Mouse (Mus musculus) NIH3T3 (cell line): ENCODE results near the gene B4galnt1.
"Not testable (repeated sequence)": the region's sequence is repeated elsewhere in the genome, so short reads cannot be mapped to it uniquely, and the experiment has no call there.

Source experiments
- DNase-seq: peaks from one replicate; pipeline ENCODE4 v3.0.0-alpha.2; 2012; ENCODE audit warnings: low read depth

The B4galnt1 gene

DNA sequence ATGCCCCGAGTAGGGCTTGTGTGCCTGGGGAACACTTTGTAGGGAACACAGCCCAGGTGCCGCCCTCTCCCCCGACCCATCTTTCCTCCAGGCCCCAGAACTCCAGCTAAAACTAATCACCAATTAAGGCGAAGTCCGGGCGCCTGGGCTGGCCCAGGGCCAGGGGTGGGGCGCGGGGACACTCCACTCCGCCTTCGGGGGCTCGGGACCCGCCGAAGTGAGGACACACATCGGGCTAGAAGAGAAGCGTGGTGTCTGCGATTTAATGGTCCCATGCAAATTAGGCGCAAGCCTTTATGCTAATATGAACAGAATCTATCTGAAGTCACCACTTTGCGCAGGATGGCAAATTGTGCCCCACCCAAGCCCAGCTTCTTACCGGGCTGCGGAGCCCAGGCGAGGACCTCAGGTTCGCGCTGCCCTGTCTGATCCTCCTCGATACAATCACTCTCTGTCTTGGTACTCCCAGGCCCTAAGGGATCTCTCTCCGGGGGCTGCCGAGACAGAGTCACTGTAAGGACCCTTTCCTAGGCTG, 24.2 kb downstream of the B4galnt1 start:
- peak; percentile 75 for DNase-seq

DNA sequence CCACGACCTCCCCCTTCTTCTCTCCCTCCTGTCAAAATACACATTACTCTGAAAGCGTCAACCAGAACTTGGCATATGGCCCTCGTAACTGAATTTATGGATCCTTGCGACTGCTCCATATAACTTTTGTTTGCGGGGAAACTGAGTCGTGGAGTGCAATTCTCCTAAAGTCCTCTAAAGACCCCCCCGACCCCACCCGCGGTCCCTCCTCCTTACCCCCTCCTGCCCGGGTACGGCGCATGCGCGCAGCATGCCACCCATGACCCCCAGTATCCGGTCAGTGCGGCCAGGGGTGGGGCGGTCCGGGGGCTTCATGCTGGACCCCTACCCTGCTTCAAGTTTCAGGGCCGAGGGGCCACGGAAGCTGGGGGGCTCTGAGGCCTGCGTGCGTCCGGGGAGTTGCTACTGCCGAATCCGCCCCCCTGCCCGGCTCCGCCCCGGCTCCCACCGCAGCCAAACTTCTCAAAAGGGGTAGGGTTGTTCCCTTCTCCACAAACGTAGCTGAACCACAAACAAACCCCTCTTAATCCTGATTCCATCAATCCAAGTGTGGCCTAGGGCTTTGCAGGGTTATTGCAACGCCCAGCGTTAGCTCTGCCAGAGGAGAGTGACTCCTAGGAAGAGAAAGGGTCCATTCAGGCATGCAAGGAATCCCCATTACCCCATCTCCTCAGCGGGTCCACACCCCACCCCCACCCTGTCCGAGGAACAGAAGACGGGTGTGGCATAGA, 24.8 kb downstream of the B4galnt1 start, which contains the start of gene Arhgef25:
Gene Arhgef25 (minus strand): TSS at position 433 of the 731 bp plus-strand sequence.
- peak; percentile 88 for DNase-seq

DNA sequence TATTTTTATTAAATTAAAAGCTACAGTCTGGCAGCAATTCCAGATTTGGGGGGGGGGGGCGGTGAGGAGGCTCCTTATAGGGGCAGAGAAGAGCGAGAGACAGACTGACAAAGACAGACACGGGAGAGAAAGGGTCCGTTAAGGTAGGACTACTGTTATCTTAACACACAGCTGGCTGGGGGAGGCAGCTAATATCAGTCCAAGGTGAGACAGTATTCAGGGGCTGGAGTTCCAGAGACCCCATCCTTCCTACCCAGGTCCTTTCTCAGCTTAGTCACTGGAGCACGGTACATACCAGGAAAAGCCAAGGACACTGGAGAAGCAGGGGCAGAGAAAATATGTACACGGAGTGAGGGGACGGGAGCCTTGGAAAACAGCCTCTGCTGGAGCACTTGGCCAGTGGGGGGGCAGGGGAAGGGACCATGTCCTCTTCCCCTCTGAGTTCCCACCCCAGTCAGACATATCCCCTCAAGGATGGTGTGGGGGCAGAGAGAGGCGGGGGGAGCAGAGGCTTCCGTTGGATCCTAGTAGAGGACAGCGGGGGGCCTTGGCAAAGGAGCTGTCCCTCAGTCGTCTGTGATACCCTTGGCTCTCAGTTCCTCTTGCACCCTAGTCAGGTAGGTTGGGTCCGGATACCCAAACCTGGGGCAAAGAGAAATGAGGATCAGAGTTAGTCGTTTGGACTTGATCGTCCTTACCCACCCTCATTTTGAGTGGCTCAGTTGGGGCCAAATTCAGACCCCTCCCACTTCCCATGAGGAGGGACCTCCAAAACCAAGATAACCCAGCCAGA, 25.6 kb downstream of the B4galnt1 start:
- DNase-seq: peak; percentile 25

DNA sequence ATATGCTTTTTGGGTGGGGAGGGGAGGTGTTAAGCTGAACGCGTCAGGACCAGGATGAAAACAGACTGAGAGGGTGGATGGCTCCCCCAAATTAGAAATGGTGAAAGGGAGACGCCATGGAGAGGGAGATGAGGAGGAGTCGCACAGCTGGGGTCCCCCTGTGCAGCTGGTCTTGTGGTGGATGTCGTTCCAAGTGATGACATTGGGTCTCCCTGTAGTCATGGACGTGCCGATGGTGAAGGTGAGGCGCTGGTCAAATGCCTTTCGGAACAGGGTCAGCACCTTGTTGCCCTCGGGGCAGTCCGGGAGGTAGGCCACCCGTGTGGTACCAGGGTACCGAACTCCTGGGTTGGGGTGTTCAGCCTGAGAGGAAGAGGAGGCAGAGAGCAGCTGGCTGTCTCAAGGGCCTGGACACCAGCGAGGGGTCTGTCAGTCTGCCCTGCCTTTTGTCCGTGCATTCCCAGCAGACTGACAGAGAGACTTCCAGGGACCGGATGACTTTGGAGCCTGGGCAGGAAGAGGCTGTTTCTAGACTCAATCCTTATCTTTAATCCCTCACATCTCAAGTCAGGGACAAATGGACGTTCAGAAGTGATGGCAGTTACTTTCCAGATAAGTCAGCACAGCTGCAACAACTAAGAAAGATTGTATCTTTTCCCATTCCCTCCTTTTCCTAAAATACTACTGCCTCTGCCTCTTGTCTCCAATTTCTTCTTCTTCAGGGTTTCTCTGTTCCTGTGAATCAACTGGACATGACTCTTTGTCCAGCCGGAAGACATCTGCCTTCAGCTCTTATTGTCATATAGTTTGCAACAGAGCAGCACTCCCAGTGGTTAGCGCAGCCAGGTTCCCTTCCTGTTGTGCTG, 26.4 kb downstream of the B4galnt1 start:
- DNase-seq: no peak

DNA sequence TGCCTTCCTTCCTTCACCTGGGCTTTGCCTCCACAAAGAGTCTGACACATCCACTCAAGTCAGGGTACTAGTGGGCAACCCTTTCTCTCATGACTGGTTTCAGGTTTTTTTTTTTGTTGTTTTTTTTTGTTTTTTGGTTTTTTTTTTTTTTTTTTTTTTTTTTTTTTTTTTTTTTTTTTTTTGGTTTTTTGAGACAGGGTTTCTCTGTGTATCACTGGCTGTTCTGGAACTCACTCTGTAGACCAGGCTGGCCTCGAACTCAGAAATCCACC, 27.0 kb downstream of the B4galnt1 start:
- not testable (repeated sequence) for DNase-seq

DNA sequence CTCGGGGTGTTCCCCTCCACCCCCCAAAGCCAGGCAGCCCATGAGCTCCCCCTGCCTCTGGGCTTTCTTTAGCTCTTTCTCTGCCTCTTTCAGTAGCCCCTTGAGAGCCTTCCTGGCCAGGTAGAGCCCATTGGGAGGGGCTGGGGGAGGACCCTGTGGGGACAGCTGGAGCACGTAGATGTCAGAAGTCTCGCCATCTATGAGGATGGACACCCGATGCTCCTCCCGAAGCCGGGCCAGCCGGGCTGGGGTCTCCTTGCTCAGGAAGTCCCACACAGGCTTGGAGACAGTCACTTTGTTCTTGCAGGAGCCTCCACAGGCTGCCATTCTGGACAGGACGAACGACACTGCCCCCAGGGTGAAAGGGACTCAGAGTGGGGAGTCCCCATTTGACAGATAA, 28.0 kb downstream of the B4galnt1 start:
- no peak for DNase-seq

DNA sequence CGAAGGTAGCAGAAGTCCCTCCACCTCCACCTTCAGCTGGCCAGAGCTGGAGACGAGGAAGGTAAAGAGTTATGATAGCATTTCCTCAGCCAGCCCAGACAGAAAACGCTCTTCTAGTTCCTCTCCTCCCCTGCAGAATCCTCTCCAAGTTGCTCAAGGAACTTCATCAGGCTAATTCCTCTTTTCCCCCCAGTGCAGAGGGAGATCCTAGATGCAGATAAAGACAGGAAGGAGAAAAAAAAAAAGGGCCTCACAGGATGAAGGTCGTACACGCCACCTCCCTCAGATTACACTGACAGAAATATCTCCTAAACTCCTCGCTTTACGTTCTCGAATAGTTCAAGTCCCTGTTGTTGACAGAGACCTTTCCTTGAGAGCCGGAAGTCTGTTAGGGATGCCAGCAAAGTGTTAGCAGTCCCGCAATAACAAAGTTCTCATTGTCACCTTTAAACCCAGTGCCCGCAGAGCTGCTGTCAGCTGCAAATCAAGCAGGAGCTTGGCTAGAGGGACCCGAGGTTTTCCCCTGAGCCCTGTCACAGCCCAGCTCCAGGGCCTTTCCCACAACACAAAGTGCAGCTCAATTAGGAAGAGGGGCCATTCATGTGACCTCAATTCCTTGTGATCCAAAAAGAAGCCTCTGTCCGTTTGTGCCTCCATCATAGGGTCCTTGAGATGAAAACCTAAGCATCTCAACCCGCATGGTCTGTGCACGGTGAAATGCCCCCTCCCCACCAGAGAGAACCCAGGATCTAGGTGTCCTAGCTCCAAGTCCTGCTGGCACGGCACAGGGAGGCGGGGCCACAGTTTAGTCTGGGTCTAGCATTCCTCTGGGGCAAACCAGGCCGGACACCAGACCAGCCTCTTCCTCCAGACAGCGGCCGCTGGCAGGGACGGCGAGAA, 29.7 kb downstream of the B4galnt1 start:
- peak; percentile 84 for DNase-seq

DNA sequence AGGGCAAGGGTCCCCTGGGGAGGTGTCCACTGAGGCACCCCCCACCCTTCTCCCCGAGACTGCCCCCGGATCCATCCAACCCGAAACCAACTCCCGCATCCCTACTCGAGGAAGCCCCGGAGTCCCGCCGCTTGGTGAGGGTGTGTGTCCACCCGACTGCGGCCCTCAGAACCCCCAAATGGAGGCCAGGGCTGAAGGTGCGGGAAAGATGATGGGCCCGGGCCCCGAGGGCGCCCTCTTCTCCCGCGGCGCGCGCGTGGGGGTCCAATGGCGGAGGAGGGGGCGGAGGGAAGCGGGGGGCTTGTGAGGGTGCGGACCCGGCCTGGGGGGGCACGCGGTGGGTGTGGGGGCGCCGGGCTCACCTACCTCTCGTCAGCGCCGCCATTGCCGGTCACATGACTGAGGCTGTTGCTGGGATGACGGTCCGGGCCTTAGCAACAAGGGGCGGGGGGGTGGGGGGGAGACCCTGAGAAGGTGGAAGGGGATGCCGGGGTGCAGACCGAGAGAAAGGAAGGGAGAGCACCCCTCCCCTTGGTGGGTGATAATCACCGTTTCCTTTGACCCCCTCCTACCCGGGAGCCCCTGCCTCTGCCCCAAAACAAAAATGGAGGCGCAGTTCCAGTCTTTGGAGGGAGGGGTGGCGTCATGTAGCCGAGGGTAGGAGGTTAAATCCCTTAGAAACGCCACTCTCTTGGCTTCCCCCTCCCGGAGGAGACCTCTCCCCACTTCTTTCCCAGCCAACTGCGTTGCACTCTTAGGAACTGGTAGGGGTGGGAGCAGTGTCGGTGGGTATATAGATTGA, 30.5 kb downstream of the B4galnt1 start, which contains the start of gene Dtx3:
Gene Dtx3 (minus strand): TSS at position 401 of the 802 bp plus-strand sequence.
- DNase-seq: peak; percentile 75

DNA sequence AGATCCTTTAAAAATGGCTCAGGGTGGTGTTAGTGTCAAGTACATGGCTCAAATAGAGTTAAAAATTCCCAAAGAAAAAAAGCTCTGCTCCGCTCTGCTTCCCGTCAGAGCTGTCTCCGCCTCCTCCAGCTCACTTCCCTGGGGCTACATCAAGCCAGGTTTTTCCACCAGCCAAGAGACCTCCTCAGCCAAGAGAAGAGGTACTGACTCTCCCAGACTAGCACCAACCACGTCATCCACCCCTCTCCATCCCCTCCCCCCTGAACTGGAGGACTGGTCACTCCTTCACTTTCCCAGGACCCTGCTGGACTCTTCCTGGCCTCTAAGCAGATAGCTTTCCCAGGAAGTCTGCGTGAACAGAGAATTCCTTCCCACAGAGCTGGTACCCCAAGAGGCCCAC, 31.4 kb downstream of the B4galnt1 start:
- DNase-seq: peak; percentile 95

DNA sequence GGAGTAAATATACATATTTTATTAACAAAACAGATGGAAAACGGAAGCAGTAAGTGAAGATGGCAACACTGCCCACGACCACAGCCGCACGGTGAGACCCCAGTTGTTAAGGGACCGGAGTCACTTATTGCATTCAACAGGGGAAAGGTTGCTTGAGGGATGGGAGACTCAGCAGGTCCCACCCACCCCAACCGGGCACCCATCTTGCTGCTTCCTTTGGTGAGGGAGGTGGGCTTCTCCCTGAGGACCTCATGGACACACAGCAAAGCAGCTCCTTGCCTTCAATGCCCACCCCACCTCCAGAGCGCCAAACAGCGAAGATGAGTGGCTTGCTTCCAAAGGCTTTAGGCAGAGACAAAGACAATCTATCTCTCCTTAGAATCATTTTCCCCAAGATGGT, 32.1 kb downstream of the B4galnt1 start:
- DNase-seq: no peak

DNA sequence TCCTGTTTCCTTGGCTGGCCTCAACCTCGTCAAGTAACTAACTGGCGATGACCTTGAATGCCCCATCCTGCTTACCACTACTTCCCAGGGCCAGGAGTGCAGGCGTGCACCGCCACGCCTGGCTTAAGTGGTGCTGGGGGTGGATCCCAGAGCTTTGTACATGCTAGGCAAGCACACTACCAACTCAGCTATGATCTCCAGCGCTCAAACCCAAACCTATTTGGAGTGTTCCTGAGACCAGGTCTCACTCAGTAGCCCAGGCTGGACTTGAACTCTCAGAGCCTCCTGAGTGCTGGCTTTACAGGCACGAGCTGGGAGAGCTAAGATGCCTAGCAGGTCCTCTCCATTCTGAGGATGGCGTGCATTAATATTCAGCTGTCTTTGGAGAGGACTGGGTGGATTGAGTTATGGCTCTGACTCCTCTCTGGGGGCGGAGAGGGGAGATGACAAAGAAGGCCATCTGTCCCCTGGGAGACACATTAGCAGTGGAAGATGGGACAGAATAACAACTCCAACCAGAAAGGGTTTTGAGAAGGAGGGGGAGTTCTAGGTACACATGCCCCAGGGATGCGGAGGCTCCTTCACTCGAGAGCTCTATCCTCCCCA, 32.6 kb downstream of the B4galnt1 start:
- DNase-seq: no peak

DNA sequence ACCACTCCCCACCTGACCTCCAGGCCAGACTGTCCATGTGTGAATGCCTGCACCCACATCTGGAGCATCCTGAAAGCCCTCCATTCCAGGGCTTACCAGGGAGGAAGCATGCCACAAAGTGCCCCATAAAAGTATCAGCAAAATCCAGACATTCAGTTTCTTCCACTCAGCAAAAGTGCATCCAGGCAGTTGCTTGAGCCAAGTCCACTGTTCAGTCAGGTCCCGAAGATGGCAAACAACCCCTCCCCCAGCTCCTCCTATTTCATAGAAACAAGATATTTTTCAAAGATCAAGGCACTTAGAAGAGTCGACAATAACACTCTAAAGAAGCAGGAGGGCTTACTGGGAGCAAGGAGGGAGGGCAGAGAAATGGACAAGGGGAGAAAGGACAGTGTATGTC, 33.5 kb downstream of the B4galnt1 start:
- DNase-seq: no peak

DNA sequence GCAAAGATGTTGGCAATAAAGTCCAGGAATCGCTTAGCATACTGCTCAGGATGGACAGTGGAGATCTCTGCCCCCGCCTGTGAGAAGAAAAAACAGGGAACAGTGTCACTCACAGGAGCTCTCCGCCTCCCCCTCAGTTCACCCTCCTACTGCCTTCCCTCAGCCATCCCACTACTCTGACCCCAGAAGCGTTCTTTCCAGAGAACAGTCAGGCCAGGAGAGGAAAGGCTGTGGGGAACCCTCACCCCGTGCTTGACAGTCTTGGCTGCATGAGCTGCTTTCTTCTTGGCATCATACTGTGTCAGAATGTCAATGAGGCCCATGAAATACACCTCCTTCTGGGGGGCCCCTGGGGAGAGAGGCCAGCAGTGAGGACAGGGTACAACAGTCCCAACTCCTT, 34.0 kb downstream of the B4galnt1 start:
- DNase-seq: no peak

DNA sequence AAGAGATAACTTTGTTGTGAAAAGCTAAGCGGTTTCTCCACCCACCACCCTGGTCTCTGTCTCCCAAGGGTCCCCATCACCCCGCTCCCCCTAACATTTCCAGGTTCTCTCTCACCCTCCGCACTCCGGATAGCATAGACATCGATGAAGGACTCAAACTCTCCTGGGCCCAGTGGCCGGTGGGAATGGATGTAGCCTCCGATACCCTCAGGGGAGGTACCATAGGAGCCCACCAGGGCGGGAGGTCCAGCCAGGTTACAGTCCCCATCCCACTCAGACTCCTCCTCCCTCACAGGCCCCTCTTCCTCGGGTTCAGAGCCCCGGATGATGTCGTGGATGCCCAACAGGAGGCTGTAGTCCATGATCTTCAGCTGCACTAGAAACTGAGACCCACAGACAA, 34.4 kb downstream of the B4galnt1 start:
- DNase-seq: no peak

DNA sequence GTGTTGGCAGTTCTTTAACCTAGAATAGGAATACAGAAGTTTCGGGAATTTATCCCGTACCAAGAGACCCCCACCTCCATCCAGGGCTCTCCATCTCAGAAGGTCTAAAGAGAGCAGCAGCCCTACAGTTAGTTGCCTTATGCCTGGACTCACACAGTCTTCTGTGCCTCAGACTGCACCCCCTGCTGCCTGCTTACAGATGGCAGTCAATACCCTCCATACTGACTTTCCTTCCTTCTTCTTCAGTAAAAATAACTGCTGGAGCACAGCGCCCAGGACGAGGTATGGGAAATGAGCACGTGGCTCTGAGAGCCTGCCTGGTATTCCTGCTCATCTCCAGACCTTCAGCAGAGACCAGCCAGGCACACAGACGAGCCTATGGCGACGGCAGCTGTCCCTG, 35.3 kb downstream of the B4galnt1 start:
- DNase-seq: peak; percentile 35

DNA sequence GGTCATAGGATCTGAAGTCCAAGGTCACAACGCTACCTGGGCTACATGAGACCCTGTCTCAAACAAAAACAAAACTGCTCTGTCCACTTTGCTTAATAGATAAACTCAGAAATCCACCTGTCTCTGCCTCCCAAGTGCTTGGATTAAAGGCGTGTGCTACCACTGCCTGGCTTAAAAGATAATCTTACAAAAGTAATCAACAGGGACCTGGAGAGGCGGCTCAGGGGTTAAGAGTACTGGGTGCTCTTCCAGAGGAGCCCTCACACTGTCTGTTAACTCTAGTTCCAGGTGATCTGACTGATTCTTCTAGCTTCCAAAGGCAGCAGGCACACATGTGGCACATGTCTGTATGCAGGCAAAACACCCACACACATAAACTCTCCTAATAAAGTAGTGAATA, 38.1 kb downstream of the B4galnt1 start:
- DNase-seq: no peak

DNA sequence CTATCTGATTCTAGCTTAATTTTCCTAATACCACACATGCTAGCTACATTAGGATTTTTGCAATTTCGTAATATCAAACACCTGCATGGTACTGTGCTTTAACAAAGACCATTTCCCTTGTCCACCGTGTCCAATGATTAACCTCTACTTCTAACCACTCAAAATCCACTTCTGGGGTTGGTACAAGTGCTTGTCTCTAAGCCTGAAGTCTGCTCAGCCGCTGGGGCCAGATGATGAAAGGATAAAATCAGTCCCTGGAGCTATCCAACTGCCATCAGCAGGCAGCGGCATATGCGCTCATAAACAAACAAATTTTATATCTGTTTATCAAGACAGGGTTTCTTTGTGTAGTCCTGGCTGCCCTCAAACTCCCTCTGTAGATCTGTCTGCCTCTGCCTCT, 39.6 kb downstream of the B4galnt1 start:
- no peak for DNase-seq

DNA sequence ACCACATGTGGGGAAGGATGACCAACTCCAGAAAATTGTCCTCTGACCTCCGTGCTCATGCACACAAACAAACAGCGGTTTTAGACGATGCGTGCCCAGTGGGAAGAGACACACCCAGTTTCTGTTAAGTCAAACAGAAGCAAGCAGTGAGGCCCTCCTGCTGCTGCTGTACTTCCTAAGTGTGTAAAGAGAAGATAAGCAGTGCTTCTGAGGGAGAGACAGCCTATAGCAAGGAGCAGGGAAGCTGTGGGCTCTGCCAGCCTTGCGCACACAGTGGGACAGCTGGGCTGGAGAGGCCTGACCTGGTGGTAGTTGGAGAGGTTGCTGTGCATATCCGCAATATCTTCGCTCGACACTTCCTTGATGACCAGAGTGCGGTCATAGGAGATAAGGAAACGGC, 40.3 kb downstream of the B4galnt1 start:
- no peak for DNase-seq

DNA sequence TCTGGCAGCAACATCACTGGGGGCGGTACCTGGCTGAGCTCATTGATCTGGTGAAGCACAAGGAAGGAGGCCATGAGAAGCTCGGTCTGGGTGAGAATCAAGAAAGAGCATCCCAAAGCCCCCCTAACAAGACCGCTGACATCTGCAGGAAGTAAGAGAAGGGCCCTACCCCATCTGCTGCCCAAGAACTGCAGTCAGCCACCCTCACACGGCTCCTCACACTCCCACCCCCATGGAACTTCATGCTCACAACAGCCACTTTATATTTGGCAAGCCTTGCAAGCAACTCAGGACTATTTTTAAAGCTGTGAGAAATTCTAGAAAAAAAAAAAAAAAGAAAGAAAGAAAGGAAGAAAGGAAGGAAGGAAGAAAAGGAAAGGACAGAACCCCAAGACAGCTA, 43.9 kb downstream of the B4galnt1 start:
- DNase-seq: no peak

DNA sequence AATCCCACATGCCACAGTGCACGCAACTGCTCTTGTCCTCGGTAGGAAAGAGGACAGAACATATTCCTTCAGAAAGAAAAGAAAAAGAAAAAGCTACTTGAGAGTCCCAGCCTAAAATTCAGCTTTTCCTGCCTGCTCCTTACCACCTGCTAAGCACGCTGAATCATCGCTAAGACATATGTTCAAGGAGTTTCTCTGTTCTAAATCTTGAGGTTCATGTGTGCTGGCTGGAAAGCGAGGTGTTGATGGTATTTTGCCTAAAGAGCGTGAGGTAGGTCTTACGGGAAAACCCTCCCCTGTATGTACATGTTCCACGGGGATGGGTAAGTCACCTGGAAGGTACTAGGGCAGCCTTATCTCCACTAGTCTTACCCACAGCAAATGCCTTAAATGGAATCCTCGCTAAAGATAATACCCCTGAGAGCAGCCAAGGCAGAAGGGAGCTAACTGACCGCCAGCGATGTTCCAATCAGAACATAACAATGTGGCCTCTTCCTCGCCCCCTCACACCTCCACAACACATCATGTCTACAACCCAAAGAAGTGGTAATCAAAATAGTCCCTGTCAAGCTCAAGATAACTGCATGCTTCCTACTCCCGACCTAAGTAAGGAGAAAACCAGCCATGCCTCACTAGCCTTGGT, 45.0 kb downstream of the B4galnt1 start:
- no peak for DNase-seq
